Mouse (Mus musculus): ENCODE measurements around the gene Slc51b. TPM values are rescaled to one million over a fixed set of nuclear protein-coding genes. Genes with fewer than 3 reads are reported as not detected.

Gene Slc51b
- polyA plus RNA-seq, 1 experiment from 2014 or later: not detected

- no peak overlapping the region for H3K4me2 ChIP-seq (replicated peaks; ENCODE audit: low read depth)
- no peaks in the 10 kb centered on the region for H3K27me3 ChIP-seq (ENCODE audit: control insufficient read depth, insufficient read depth, low read length)
- 65% methylated on average over 5 of the region's 5 CpGs for WGBS
- no peaks in the 10 kb centered on the region for H3K9me3 ChIP-seq (ENCODE audit: control insufficient read depth, low read length)
- TF ChIP-seq CTCF (IDR thresholded peaks at IDR 0.05; ENCODE audit: low read depth) (peak; percentile 70), EP300 (optimal IDR thresholded peaks at IDR 0.05) (no peak)
- no peak for ATAC-seq (ENCODE audit: low FRiP score, low TSS enrichment)
- H3K36me3 ChIP-seq (ENCODE audit: control insufficient read depth, insufficient read depth, low read length): no peaks in the 10 kb centered on the region
- H3K4me1 ChIP-seq (replicated peaks; ENCODE audit: control insufficient read depth, insufficient read depth): no peaks in the 10 kb centered on the region
- H3K27ac ChIP-seq (replicated peaks): no peak overlapping the region
- H3K9ac ChIP-seq (ENCODE audit: low read length): no peak overlapping the region
- H3K4me3 ChIP-seq (ENCODE audit: low read depth, low read length): no peak overlapping the region
- peak; percentile 57 for DNase-seq (ENCODE audit: low spot score)
These were observed 11.4 kb upstream of the Slc51b start for GRCm38 (mm10) chr9:65434140-65434539.

- Histone ChIP-seq H3K36me3 (ENCODE audit: control insufficient read depth, insufficient read depth, low read length) (no peaks in the 10 kb centered on the region), H3K4me3 (ENCODE audit: low read depth, low read length) (no peak overlapping the region), H3K27ac (replicated peaks) (no peak overlapping the region), H3K9me3 (ENCODE audit: control insufficient read depth, low read length) (no peaks in the 10 kb centered on the region), H3K9ac (ENCODE audit: low read length) (no peak overlapping the region), H3K4me1 (replicated peaks; ENCODE audit: control insufficient read depth, insufficient read depth) (no peaks in the 10 kb centered on the region), H3K27me3 (ENCODE audit: control insufficient read depth, insufficient read depth, low read length) (no peaks in the 10 kb centered on the region), H3K4me2 (replicated peaks; ENCODE audit: low read depth) (no peak overlapping the region)
- TF ChIP-seq EP300 (optimal IDR thresholded peaks at IDR 0.05) (no peak), CTCF (IDR thresholded peaks at IDR 0.05; ENCODE audit: low read depth) (peak; percentile 95)
- WGBS: 2% methylated on average over 3 of the region's 3 CpGs
- DNase-seq (ENCODE audit: low spot score): peak; percentile 79
- ATAC-seq (ENCODE audit: low FRiP score, low TSS enrichment): no peak
These were observed 9.5 kb upstream of the Slc51b start for GRCm38 (mm10) chr9:65432236-65432635.

GRCm38 (mm10) chr9:65430921-65431320 lies 8.2 kb upstream of the Slc51b start:
- H3K4me3 ChIP-seq (ENCODE audit: low read depth, low read length): no peak overlapping the region
- 88% methylated on average over 5 of the region's 5 CpGs for WGBS
- H3K9ac ChIP-seq (ENCODE audit: low read length): no peak overlapping the region
- H3K27me3 ChIP-seq (ENCODE audit: control insufficient read depth, insufficient read depth, low read length): no peaks in the 10 kb centered on the region
- TF ChIP-seq EP300 (optimal IDR thresholded peaks at IDR 0.05) (no peak), CTCF (IDR thresholded peaks at IDR 0.05; ENCODE audit: low read depth) (no peak)
- ATAC-seq (ENCODE audit: low FRiP score, low TSS enrichment) (no peak), DNase-seq (ENCODE audit: low spot score) (no peak)
- no peaks in the 10 kb centered on the region for H3K4me1 ChIP-seq (replicated peaks; ENCODE audit: control insufficient read depth, insufficient read depth)
- no peak overlapping the region for H3K27ac ChIP-seq (replicated peaks)
- no peaks in the 10 kb centered on the region for H3K9me3 ChIP-seq (ENCODE audit: control insufficient read depth, low read length)
- no peak overlapping the region for H3K4me2 ChIP-seq (replicated peaks; ENCODE audit: low read depth)
- H3K36me3 ChIP-seq (ENCODE audit: control insufficient read depth, insufficient read depth, low read length): no peaks in the 10 kb centered on the region

- Histone ChIP-seq H3K9ac (ENCODE audit: low read length) (no peak overlapping the region), H3K27ac (replicated peaks) (no peak overlapping the region), H3K4me1 (replicated peaks; ENCODE audit: control insufficient read depth, insufficient read depth) (no peaks in the 10 kb centered on the region), H3K36me3 (ENCODE audit: control insufficient read depth, insufficient read depth, low read length) (no peaks in the 10 kb centered on the region), H3K27me3 (ENCODE audit: control insufficient read depth, insufficient read depth, low read length) (no peaks in the 10 kb centered on the region), H3K9me3 (ENCODE audit: control insufficient read depth, low read length) (no peaks in the 10 kb centered on the region), H3K4me2 (replicated peaks; ENCODE audit: low read depth) (no peak overlapping the region), H3K4me3 (ENCODE audit: low read depth, low read length) (no peak overlapping the region)
- ATAC-seq (ENCODE audit: low FRiP score, low TSS enrichment) (no peak), DNase-seq (ENCODE audit: low spot score) (no peak)
- TF ChIP-seq CTCF (IDR thresholded peaks at IDR 0.05; ENCODE audit: low read depth) (no peak), EP300 (optimal IDR thresholded peaks at IDR 0.05) (no peak)
These were observed 7.6 kb upstream of the Slc51b start for GRCm38 (mm10) chr9:65430401-65430800.

GRCm38 (mm10) chr9:65428003-65428402 lies 5.2 kb upstream of the Slc51b start:
- H3K9ac ChIP-seq (ENCODE audit: low read length): no peak overlapping the region
- no peaks in the 10 kb centered on the region for H3K9me3 ChIP-seq (ENCODE audit: control insufficient read depth, low read length)
- no peaks in the 10 kb centered on the region for H3K4me1 ChIP-seq (replicated peaks; ENCODE audit: control insufficient read depth, insufficient read depth)
- TF ChIP-seq EP300 (optimal IDR thresholded peaks at IDR 0.05): no peak
- no peak for TF ChIP-seq CTCF (IDR thresholded peaks at IDR 0.05; ENCODE audit: low read depth)
- ATAC-seq (ENCODE audit: low FRiP score, low TSS enrichment) (no peak), DNase-seq (ENCODE audit: low spot score) (no peak)
- H3K36me3 ChIP-seq (ENCODE audit: control insufficient read depth, insufficient read depth, low read length): no peaks in the 10 kb centered on the region
- 88% methylated on average over 5 of the region's 5 CpGs for WGBS
- no peak overlapping the region for H3K4me2 ChIP-seq (replicated peaks; ENCODE audit: low read depth)
- no peak overlapping the region for H3K27ac ChIP-seq (replicated peaks)
- H3K27me3 ChIP-seq (ENCODE audit: control insufficient read depth, insufficient read depth, low read length): no peaks in the 10 kb centered on the region
- H3K4me3 ChIP-seq (ENCODE audit: low read depth, low read length): no peak overlapping the region

- H3K9ac ChIP-seq (ENCODE audit: low read length): no peak overlapping the region
- H3K4me2 ChIP-seq (replicated peaks; ENCODE audit: low read depth): no peak overlapping the region
- ATAC-seq (ENCODE audit: low FRiP score, low TSS enrichment) (no peak), DNase-seq (ENCODE audit: low spot score) (no peak)
- H3K27ac ChIP-seq (replicated peaks): no peak overlapping the region
- no peaks in the 10 kb centered on the region for H3K9me3 ChIP-seq (ENCODE audit: control insufficient read depth, low read length)
- no peaks in the 10 kb centered on the region for H3K27me3 ChIP-seq (ENCODE audit: control insufficient read depth, insufficient read depth, low read length)
- H3K36me3 ChIP-seq (ENCODE audit: control insufficient read depth, insufficient read depth, low read length): no peaks in the 10 kb centered on the region
- H3K4me1 ChIP-seq (replicated peaks; ENCODE audit: control insufficient read depth, insufficient read depth): no peaks in the 10 kb centered on the region
- H3K4me3 ChIP-seq (ENCODE audit: low read depth, low read length): no peak overlapping the region
- no peak for TF ChIP-seq CTCF (IDR thresholded peaks at IDR 0.05; ENCODE audit: low read depth)
- TF ChIP-seq EP300 (optimal IDR thresholded peaks at IDR 0.05): no peak
- 73% methylated on average over 2 of the region's 2 CpGs for WGBS
These were observed 4.8 kb upstream of the Slc51b start for GRCm38 (mm10) chr9:65427511-65427910.

Data from stomach, postnatal 0 days (tissue).